Mouse (Mus musculus): ENCODE measurements at regions not wholly inside any gene's neighbourhood (a gene's known extent, or its start where the extent isn't known, plus 50 kb on each side); places are given as distances from the start of the nearest gene placed in this dataset.

DNA sequence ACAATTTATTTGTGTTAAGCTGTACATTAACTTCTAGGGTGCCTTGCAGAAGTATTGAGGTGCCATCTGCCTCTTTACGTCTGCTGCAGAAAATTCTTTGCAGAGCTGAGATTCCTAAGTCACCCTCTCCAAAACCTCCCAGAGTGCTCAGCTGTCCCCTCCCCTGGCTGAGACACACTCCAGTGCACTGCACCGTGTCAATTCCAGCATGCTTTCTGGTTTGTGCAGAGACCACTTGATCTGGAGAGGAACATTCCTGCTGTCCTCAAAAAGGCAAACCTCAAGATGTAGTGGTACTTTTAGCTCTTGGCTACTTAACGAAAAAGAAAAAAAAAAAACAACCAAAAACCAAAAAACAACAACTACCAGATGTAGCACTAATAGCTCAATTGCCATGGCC lies 145.2 kb upstream of the Krr1 start:
- no peak for TF ChIP-seq CTCF (IDR thresholded peaks at IDR 0.05; ENCODE audit: low read depth, low read length)
- TF ChIP-seq POLR2A (IDR thresholded peaks at IDR 0.05; ENCODE audit: borderline replicate concordance, low read depth, low read length), result no peak

All from bone marrow macrophage, adult 2 months (primary cell).